Mouse (Mus musculus) neural tube, embryonic 11.5 days (tissue): ENCODE measurements around the gene Adamts8. TPM values are rescaled to one million over a fixed set of nuclear protein-coding genes. Genes with fewer than 3 reads are reported as not detected.

Experiments used
- ATAC-seq: fragments of 200-750 bp; cut with Nextera tagmentation; 2 replicates; pipeline ENCODE4 v1.8.0; 2017; ENCODE audit warnings: moderate number of reproducible peaks, mild to moderate bottlenecking, moderate TSS enrichment, moderate library complexity; ENCODE audit not compliant: insufficient read depth, low FRiP score, low TSS enrichment
- DNase-seq: peaks from one replicate; pipeline ENCODE4 v3.0.0-alpha.2; 2015; ENCODE audit warnings: low spot score
- H3K27ac ChIP-seq: fragments of 300-500 bp; sonication (generic); 2 replicates; pipeline ENCODE4 v1.5.1; 2014; ENCODE audit warnings: low read depth, mild to moderate bottlenecking, low read length
- H3K27me3 ChIP-seq: fragments of 300-500 bp; sonication (generic); 2 replicates; pipeline ENCODE4 v1.6.1; 2014; ENCODE audit warnings: mild to moderate bottlenecking, low read length, mixed read lengths; ENCODE audit not compliant: control insufficient read depth, insufficient read depth
- H3K36me3 ChIP-seq: fragments of 300-500 bp; sonication (generic); 2 replicates; pipeline ENCODE4 v1.6.1; 2014; ENCODE audit warnings: mild to moderate bottlenecking, low read length, moderate library complexity, mixed read lengths; ENCODE audit not compliant: control insufficient read depth, insufficient read depth
- H3K4me1 ChIP-seq: fragments of 300-500 bp; sonication (generic); 2 replicates; pipeline ENCODE4 v1.6.1; 2014; ENCODE audit warnings: low read length, mixed read lengths; ENCODE audit not compliant: control insufficient read depth, insufficient read depth
- H3K4me2 ChIP-seq: fragments of 300-500 bp; sonication (generic); 2 replicates; pipeline ENCODE4 v1.6.1; 2014; ENCODE audit warnings: low read depth, mild to moderate bottlenecking, moderate library complexity
- H3K4me3 ChIP-seq: fragments of 300-500 bp; sonication (generic); 2 replicates; pipeline ENCODE4 v1.5.1; 2014; ENCODE audit warnings: low read depth, low read length
- H3K9ac ChIP-seq: fragments of 300-500 bp; sonication (generic); 2 replicates; pipeline ENCODE4 v1.6.1; 2014; ENCODE audit warnings: mild to moderate bottlenecking, low read length
- H3K9me3 ChIP-seq: fragments of 300-500 bp; sonication (generic); 2 replicates; pipeline ENCODE4 v1.6.1; 2016; ENCODE audit warnings: low read length; ENCODE audit not compliant: control insufficient read depth
- WGBS: fragments of 180-500 bp; shearing (Covaris S2); extraction: QIAGEN DNeasy Blood & Tissue Kit; methylation state at CpG from one replicate; pipeline ENCODE4 v1.1.7; 2014; 5-methylcytosine and 5-hydroxymethylcytosine counted together
- polyA plus RNA-seq: library from polyadenylated mRNA; unstranded; fragments of >200 nt; fragmentation: Nextera tagmentation; extraction: Ambion mirVana; gene quantifications from 2 replicates; pipeline ENCODE4 v1.2.1, GENCODE M21; 2014

Gene Adamts8
- polyA plus RNA-seq, 1 experiment from 2014 or later = 0.46 TPM

DNA sequence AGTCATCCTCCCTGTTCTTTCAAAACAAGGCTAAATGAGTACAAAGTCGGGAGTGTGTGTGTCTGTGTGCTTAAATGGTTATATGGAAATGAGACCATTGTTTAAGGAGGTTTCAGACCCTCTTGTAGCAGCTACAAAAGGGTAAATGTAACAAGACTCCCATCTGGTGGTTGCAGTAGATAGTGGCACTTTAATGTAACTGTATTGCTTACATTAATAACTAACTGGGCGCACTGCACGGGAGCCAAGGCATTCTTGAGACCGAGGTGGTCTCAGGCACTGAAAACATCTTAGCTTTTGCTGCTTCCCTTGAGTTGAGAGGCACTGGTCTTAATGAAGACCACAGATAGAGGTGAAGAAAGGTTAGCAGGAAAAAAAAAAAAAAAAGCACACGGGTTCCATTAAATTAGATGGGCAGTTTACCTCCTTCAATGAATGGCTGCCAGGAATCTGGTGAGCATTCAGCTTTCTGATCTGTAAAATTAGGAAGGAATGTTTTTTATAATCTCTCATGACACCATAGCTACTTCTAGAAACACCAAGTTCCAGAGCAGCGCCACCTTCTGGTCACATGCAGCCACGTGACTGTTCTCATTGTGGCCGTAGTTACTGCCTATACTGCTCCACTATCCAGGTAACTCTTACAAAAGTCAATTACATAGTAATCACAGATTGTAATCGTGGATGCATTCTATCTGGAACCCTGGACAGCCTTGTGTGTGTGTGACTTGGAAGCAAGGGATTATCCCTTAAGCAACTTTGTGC lies 5.5 kb upstream of the Adamts8 start:
- Histone ChIP-seq H3K27ac (no peak overlapping the region), H3K4me2 (no peak overlapping the region), H3K27me3 (peaks cover 15% of the 10 kb centered on the region), H3K36me3 (no peaks in the 10 kb centered on the region), H3K4me3 (no peak overlapping the region), H3K9me3 (no peaks in the 10 kb centered on the region), H3K4me1 (no peaks in the 10 kb centered on the region), H3K9ac (no peak overlapping the region)
- peak; percentile 64; the same call in 1 of the 2 replicates for ATAC-seq
- 45% methylated on average over 9 of the region's 9 CpGs for WGBS
- peak; percentile 57 for DNase-seq

DNA sequence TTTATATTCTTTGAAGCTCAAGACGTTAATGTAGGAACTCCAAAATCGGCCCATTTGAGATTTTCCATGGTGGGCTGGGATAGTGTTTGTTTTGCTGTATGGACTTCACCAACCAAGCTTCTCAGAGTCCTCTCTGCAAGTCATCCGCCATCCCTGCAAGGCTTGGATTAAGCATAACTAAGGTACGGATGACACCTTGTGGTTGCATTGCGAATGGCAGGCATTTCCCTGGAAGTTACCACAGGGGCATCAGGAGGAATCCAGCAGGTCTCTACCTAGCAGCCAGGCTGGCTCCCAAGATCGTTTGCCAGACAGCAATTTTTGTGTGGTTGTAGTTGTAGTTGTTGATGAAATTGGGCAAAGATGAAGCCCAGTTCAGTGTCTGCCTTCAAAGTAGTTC lies 2.0 kb upstream of the Adamts8 start:
- DNase-seq (peak; percentile 88), ATAC-seq (0 out of 2 replicates have a peak, but pooled peaks have one; percentile 49)
- Histone ChIP-seq H3K4me3 (no peak overlapping the region), H3K27ac (no peak overlapping the region), H3K27me3 (peaks cover 41% of the 10 kb centered on the region), H3K36me3 (no peaks in the 10 kb centered on the region), H3K9ac (no peak overlapping the region), H3K9me3 (no peaks in the 10 kb centered on the region), H3K4me2 (no peak overlapping the region), H3K4me1 (no peaks in the 10 kb centered on the region)
- WGBS = 3% methylated on average over 6 of the region's 6 CpGs

DNA sequence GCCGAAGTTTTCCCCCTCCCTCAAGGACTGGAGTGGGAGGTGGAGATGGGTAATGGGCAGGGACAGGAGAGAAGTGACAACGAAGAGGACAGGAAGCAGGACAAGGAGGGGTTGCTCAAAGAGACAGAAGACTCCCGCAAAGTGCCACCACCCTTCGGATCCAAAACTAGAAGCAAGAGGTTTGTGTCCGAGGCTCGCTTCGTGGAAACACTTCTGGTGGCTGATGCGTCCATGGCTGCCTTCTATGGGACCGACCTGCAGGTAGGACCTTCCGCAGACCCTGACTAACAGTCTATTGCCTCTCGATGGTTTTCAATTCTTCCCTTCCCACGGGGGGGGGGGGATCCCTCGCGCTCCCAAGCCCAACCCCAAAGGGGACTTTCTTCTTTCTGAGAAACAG lies 979 bp downstream of the Adamts8 start:
- Histone ChIP-seq H3K4me3 (peak overlapping the region; percentile 40), H3K4me2 (peak overlapping the region; percentile 98), H3K9ac (peak overlapping the region; percentile 41), H3K36me3 (no peaks in the 10 kb centered on the region), H3K27ac (no peak overlapping the region), H3K9me3 (no peaks in the 10 kb centered on the region), H3K4me1 (no peaks in the 10 kb centered on the region), H3K27me3 (peaks cover 41% of the 10 kb centered on the region)
- no peak for ATAC-seq
- WGBS = 0% methylated on average over 14 of the region's 14 CpGs
- peak; percentile 21 for DNase-seq

DNA sequence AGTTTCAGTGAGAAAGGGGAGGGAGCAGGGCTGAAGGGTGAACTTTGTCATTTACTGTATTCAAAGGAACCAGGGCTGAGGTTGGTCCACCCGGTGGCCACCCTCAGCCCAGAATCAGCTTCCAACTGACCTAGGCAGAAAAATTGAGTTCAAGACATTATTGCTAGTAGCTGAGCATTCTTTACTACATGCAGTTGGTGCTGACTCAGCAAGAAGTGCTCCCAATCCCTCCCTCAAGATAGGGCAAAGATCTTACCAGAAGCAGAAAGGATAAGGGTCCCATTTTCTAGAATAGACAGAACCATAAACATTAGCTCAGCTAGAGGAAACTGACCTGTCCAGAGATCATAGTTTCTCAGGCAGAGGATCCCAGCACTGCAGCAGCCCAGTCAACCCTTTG lies 1.9 kb downstream of the Adamts8 start:
- no peak overlapping the region for H3K27ac ChIP-seq
- no peaks in the 10 kb centered on the region for H3K9me3 ChIP-seq
- H3K4me3 ChIP-seq = no peak overlapping the region
- no peaks in the 10 kb centered on the region for H3K4me1 ChIP-seq
- peaks cover 41% of the 10 kb centered on the region for H3K27me3 ChIP-seq
- ATAC-seq (no peak), DNase-seq (no peak)
- 20% methylated on average over 1 of the region's 1 CpGs for WGBS
- no peak overlapping the region for H3K9ac ChIP-seq
- no peak overlapping the region for H3K4me2 ChIP-seq
- no peaks in the 10 kb centered on the region for H3K36me3 ChIP-seq

DNA sequence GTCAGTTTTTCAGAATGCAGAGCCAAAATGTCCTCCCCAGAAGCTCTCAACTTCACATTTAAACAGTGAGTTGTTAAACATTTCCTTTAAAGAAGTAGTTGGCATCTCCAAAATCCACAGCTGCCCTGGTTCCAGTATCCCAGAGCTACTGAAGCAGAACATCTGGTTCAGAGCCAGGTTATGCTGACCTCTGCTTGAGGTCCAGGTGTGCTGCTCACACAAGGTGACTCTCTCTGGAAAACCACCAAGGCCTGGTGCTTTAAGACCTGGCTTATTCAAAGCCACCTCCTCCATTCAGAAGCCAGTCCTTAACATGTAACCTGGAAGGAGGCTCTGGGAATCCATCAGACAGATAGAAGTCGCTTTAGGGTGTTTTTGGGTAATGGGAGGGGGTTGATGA lies 2.9 kb downstream of the Adamts8 start:
- no peak overlapping the region for H3K4me2 ChIP-seq
- H3K4me3 ChIP-seq = no peak overlapping the region
- H3K9ac ChIP-seq = no peak overlapping the region
- DNase-seq (no peak), ATAC-seq (no peak)
- H3K4me1 ChIP-seq = no peaks in the 10 kb centered on the region
- 46% methylated on average over 1 of the region's 1 CpGs for WGBS
- H3K27me3 ChIP-seq = peaks cover 41% of the 10 kb centered on the region
- no peaks in the 10 kb centered on the region for H3K9me3 ChIP-seq
- no peaks in the 10 kb centered on the region for H3K36me3 ChIP-seq
- no peak overlapping the region for H3K27ac ChIP-seq

DNA sequence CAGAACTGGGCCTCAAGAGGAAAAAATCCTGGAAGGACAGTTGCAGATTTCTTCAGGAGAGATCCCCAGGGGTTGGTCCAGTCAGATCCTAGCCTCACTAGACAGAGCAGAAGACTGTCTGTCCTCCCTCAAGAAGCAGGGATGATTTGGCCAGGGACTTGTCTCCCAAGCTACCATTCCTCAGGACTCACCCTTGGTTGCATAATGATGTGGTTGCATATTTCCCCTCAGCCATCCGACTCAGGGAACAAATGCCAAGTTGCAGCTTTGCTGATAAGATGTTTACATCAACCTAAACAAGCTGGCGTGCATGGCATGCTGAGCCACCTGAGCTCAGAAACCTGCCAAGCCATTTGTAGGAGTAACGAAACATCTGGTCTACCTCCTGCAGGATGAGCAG lies 7.1 kb downstream of the Adamts8 start:
- ATAC-seq (no peak), DNase-seq (no peak)
- no peak overlapping the region for H3K27ac ChIP-seq
- no peaks in the 10 kb centered on the region for H3K9me3 ChIP-seq
- peaks cover 6% of the 10 kb centered on the region for H3K27me3 ChIP-seq
- H3K4me1 ChIP-seq = no peaks in the 10 kb centered on the region
- H3K36me3 ChIP-seq = no peaks in the 10 kb centered on the region
- H3K4me2 ChIP-seq = no peak overlapping the region
- H3K4me3 ChIP-seq = no peak overlapping the region
- WGBS = 87% methylated on average over 3 of the region's 3 CpGs
- no peak overlapping the region for H3K9ac ChIP-seq

DNA sequence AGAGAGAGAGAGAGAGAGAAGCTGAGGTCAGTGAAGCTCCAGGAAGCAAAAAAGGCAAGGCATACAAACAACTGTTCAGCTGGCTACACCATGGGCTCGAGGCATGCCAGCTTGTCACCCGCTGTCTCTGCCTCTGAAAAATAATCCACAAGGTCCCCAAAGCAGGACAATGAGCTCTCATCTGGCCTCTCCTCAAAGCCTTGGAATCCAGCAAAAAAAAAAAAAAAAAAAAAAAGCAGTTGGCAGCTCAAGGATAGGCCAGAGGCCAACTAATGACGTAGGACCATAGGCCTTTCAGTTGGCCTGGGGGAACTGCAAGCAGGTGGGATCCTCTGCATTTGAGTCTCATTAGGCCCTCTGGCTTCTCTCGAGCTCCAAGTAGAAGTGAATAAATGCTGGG lies 7.6 kb downstream of the Adamts8 start:
- Histone ChIP-seq H3K27me3 (peaks cover under 1% of the 10 kb centered on the region; the same call in 1 of the 2 replicates), H3K36me3 (no peaks in the 10 kb centered on the region), H3K27ac (no peak overlapping the region), H3K9ac (no peak overlapping the region), H3K9me3 (no peaks in the 10 kb centered on the region), H3K4me2 (no peak overlapping the region), H3K4me1 (no peaks in the 10 kb centered on the region), H3K4me3 (no peak overlapping the region)
- ATAC-seq (no peak), DNase-seq (no peak)
- WGBS = 91% methylated on average over 4 of the region's 4 CpGs

DNA sequence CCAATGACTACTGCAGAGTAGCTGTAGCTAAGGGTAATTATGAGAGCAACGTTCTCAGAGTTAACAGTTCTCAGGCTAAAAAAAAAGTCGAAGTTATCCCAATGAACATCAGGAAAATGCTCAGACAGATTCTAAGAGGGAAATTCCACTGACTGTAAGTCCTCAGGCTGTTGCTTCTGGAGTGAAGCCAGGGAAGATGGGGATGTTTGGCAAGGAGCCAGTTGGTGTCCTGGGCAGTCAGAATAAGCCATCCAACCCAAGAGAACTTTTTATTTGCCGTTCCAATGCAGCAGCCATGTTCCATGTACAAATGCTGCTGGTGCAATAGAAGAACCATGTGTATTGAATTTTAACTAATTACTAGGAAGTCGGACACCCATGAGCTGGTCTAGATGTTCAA lies 8.2 kb downstream of the Adamts8 start:
- WGBS = 90% methylated on average over 4 of the region's 4 CpGs
- H3K36me3 ChIP-seq = no peaks in the 10 kb centered on the region
- no peak for ATAC-seq
- H3K4me2 ChIP-seq = no peak overlapping the region
- no peak for DNase-seq
- no peaks in the 10 kb centered on the region for H3K4me1 ChIP-seq
- H3K9me3 ChIP-seq = no peaks in the 10 kb centered on the region
- H3K27me3 ChIP-seq = no peaks in the 10 kb centered on the region
- H3K9ac ChIP-seq = no peak overlapping the region
- H3K27ac ChIP-seq = no peak overlapping the region
- H3K4me3 ChIP-seq = no peak overlapping the region

DNA sequence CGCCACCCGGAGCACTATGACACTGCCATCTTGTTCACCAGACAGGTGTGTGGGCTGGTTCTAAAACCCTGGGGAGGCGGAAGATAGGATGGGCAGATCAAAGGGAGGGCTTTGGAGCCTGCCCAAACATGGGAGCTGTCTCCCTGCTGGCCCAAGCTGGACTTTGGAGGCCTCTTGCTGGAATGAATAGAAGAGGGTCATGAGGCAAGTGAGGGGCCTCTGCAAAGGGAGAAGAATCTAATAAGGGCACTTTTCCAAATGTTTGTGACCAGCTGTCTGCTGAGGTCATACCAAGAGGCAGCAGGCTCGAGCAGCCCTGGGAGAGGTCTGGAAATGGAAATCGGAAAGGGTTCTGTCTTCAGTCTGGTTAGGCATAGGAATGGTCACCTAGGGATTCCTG lies 9.1 kb downstream of the Adamts8 start:
- H3K27me3 ChIP-seq = no peaks in the 10 kb centered on the region
- WGBS = 91% methylated on average over 5 of the region's 5 CpGs
- ATAC-seq = no peak

More for the DNA sequence above, 9.1 kb downstream of the Adamts8 start:
- no peak overlapping the region for H3K4me3 ChIP-seq
- H3K4me1 ChIP-seq = no peaks in the 10 kb centered on the region
- no peak overlapping the region for H3K27ac ChIP-seq
- no peak overlapping the region for H3K4me2 ChIP-seq
- no peak overlapping the region for H3K9ac ChIP-seq
- H3K9me3 ChIP-seq = no peaks in the 10 kb centered on the region
- no peaks in the 10 kb centered on the region for H3K36me3 ChIP-seq
- no peak for DNase-seq
